Mouse (Mus musculus) yolk sac, embryonic 10.5 days (tissue): ENCODE data around the gene Ndrg2.
"Not testable (repeated sequence)": the region's sequence is repeated elsewhere in the genome, so short reads cannot be mapped to it uniquely, and the experiment has no call there.

Experiments
- DNase-seq: peaks from one replicate; pipeline ENCODE4 v3.0.0-alpha.2; 2017; ENCODE audit warnings: low spot score

The Ndrg2 gene

DNA sequence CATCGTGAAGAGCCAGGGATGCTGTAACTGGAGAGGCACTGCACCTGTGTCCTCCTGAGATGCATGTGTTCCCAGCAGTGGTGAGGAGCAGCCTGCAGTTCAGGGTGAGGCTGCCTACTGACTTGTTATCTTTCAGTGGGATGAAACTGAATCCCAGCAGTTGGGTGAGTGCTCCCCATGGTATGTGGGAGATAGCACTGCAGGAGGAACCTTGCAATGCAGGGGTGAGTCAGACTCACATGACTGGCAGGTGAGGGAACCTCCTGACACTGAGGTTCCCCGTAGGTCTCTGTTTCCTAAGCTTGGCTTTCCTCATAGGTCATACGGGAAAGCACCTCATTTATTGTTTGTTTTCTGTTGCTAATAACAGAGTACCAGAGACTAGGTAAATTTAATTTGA, 36.4 kb downstream of the Ndrg2 start:
- no peak for DNase-seq

GRCm38 (mm10) chr14:51871741-51872140, 42.2 kb downstream of the Ndrg2 start:
- no peak for DNase-seq

- DNase-seq = no peak
These were observed 43.2 kb downstream of the Ndrg2 start for GRCm38 (mm10) chr14:51870756-51871155.

DNA sequence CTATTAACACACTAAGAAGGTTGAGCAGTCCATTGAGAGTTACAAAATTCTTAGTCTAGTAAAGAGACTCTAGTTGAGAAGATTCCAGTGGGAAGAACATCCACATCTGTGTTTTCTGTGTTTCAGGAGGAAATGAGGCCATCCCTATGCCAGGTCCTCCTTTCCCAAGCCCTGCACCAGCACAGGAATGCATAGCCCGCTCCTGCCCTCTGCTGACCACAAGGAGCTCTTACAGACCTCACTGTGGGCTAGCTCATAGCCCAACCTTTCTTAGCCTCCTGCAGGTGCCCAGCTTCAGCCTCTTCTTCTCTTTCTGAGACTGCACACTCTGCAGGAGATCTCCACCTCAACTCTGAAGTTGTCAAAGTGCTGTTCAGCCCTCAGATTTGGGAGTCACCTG, 50.4 kb downstream of the Ndrg2 start:
- DNase-seq = not testable (repeated sequence)

GRCm38 (mm10) chr14:51855280-51855679, 58.7 kb downstream of the Ndrg2 start:
- not testable (repeated sequence) for DNase-seq
